Mouse (Mus musculus) brain, embryonic 14.5 days (tissue): ENCODE results near the gene Wdr90.

Source experiments
- CTCF ChIP-seq: fragments of 200-500 bp; IDR thresholded peaks from 2 replicates; pipeline ENCODE4 v1.5.1; 2012; ENCODE audit warnings: inconsistent platforms, mild to moderate bottlenecking, moderate library complexity, borderline replicate concordance; ENCODE audit not compliant: insufficient read depth, insufficient read length; ENCODE audit errors: extremely low read depth
- POLR2A ChIP-seq: fragments of 200-500 bp; IDR thresholded peaks from 2 replicates; pipeline ENCODE4 v1.6.1; 2012; ENCODE audit warnings: mild to moderate bottlenecking, inconsistent platforms, borderline replicate concordance; ENCODE audit not compliant: poor library complexity, insufficient read depth, insufficient read length, severe bottlenecking; ENCODE audit errors: extremely low read depth

- TF ChIP-seq POLR2A (no peak), CTCF (no peak)
These were observed 17.4 kb upstream of the Wdr90 start for GRCm38 (mm10) chr17:25878611-25879180.
